15 mouse cellular contexts compared by ENCODE assay signal in genomic region chr8:126851780-126852179, GRCm38 (mm10).
A peak's percentile ranks its signal among the peaks of the same experiment; 100 is the strongest.
DNase-seq lines count a peak whose midpoint lies in the region; ATAC-seq and TF ChIP-seq lines count a peak whose summit lies in the region.
"Had no signal": no experiment of that assay in that cellular context is flagged by ENCODE, and none has a peak within 500 bp of the region (broad histone marks: within the 10 kb centered on the region; RNA-seq: fewer than 3 reads in every experiment).

No protein-coding gene starts in this region.

- WGBS in kidney, postnatal 0 days: 83% methylated on average over 3 of the region's 3 CpGs
- WGBS in kidney, embryonic 14.5 days: 91% methylated on average over 3 of the region's 3 CpGs
- WGBS in macrophage (ENCODE audit: missing documents): 67% methylated on average over 3 of the region's 3 CpGs

- intact Hi-C loops in gastrocnemius, adult 2 months (cut with DNase I): no loop called here

- H3K4me3 ChIP-seq in gastrocnemius, adult 2 months: no peak overlapping the region
- no peak overlapping the region for H3K4me3 ChIP-seq in kidney, postnatal 0 days (replicated peaks; ENCODE audit: low read depth, low read length)
- H3K4me3 ChIP-seq in kidney, embryonic 14.5 days (ENCODE audit: low read length): no peak overlapping the region
- no peak overlapping the region for H3K4me3 ChIP-seq in cortical plate, adult 2 months (ENCODE audit: insufficient read depth, low read length)
- H3K4me3 ChIP-seq in macrophage (ENCODE audit: inconsistent target): no peak overlapping the region
- H3K4me3 ChIP-seq: erythroblast, embryonic 14.5 days; midbrain, embryonic 15.5 days had no signal

- H3K27ac ChIP-seq in gastrocnemius, adult 2 months: peak overlapping the region; percentile 89
- H3K27ac ChIP-seq in kidney, postnatal 0 days: peak overlapping the region; percentile 89
- H3K27ac ChIP-seq in kidney, embryonic 14.5 days (ENCODE audit: low read depth, low read length): no peak overlapping the region
- H3K27ac ChIP-seq in cortical plate, adult 2 months (ENCODE audit: insufficient read depth, low read length): peak overlapping the region; percentile 84
- peak overlapping the region; percentile 100 for H3K27ac ChIP-seq in macrophage

- H3K27me3 ChIP-seq in kidney, postnatal 0 days (ENCODE audit: insufficient read depth, low read length): no peaks in the 10 kb centered on the region
- H3K27me3 ChIP-seq in kidney, embryonic 14.5 days (ENCODE audit: control insufficient read depth, insufficient read depth, low read length): no peaks in the 10 kb centered on the region
- H3K27me3 ChIP-seq: CH12.LX; midbrain, embryonic 15.5 days had no signal

- no peaks in the 10 kb centered on the region for H3K36me3 ChIP-seq in kidney, postnatal 0 days (ENCODE audit: insufficient read depth, low read length)
- no peaks in the 10 kb centered on the region for H3K36me3 ChIP-seq in kidney, embryonic 14.5 days (ENCODE audit: control insufficient read depth, insufficient read depth, low read length)
- H3K36me3 ChIP-seq in macrophage (ENCODE audit: inconsistent target): no peaks in the 10 kb centered on the region
- H3K36me3 ChIP-seq: midbrain, embryonic 15.5 days had no signal

- no peak overlapping the region for H3K9ac ChIP-seq in kidney, postnatal 0 days (ENCODE audit: low read depth, low read length)
- no peak overlapping the region for H3K9ac ChIP-seq in kidney, embryonic 14.5 days (ENCODE audit: low read depth, low read length)
- H3K9ac ChIP-seq: midbrain, embryonic 15.5 days had no signal

- H3K4me2 ChIP-seq in kidney, postnatal 0 days (ENCODE audit: low read length): no peak overlapping the region
- H3K4me2 ChIP-seq in kidney, embryonic 14.5 days (replicated peaks; ENCODE audit: low read depth, low read length): no peak overlapping the region
- H3K4me2 ChIP-seq: midbrain, embryonic 15.5 days had no signal

- no peak for DNase-seq in gastrocnemius, adult 2 months
- DNase-seq in gastrocnemius, postnatal 10 days: no peak
- DNase-seq in kidney, postnatal 0 days (ENCODE audit: low spot score): no peak
- DNase-seq in urinary bladder, postnatal 10 days (ENCODE audit: low spot score): no peak
- no peak for DNase-seq in spleen, postnatal 36 days (ENCODE audit: low spot score in 2 of 2)
- DNase-seq: cerebellum, adult 8-10 months; gastrocnemius, postnatal 36 days; retina, postnatal 1 day; spleen, adult 18-20 months had no signal

- TF ChIP-seq POLR2A in cortical plate, adult 2 months (IDR thresholded peaks at IDR 0.05; ENCODE audit: extremely low read depth, insufficient read depth, low read length): no peak

- no peak for ATAC-seq in kidney, postnatal 0 days (replicated peaks; ENCODE audit: low FRiP score, low read depth)
- ATAC-seq in kidney, embryonic 14.5 days (ENCODE audit: low FRiP score, low TSS enrichment): no peak
- ATAC-seq: midbrain, embryonic 15.5 days had no signal

- H3K79me2 ChIP-seq in macrophage (ENCODE audit: inconsistent target): no peaks in the 10 kb centered on the region

- H3K9me3 ChIP-seq in kidney, postnatal 0 days (replicated peaks; ENCODE audit: low read length): no peaks in the 10 kb centered on the region
- H3K9me3 ChIP-seq in kidney, embryonic 14.5 days (ENCODE audit: control insufficient read depth, low read length): no peaks in the 10 kb centered on the region
- H3K9me3 ChIP-seq: midbrain, embryonic 15.5 days had no signal

- TF ChIP-seq CTCF in gastrocnemius, adult 2 months (IDR thresholded peaks at IDR 0.05): no peak
- TF ChIP-seq CTCF in kidney, postnatal 0 days (IDR thresholded peaks at IDR 0.05; ENCODE audit: low read depth): no peak
- TF ChIP-seq CTCF in cortical plate, adult 2 months (IDR thresholded peaks at IDR 0.05; ENCODE audit: extremely low read depth, insufficient read depth, low read length): no peak

- H3K4me1 ChIP-seq in kidney, postnatal 0 days (replicated peaks; ENCODE audit: insufficient read depth, low read length): peaks cover 32% of the 10 kb centered on the region
- H3K4me1 ChIP-seq in kidney, embryonic 14.5 days (ENCODE audit: control insufficient read depth, insufficient read depth, low read length): peaks cover 25% of the 10 kb centered on the region
- H3K4me1 ChIP-seq in cortical plate, adult 2 months (ENCODE audit: control insufficient read depth, insufficient read depth, low read length): no peaks in the 10 kb centered on the region
